Mouse (Mus musculus): ENCODE data around the gene Tctn1. TPM values are rescaled to one million over a fixed set of nuclear protein-coding genes. Genes with fewer than 3 reads are reported as not detected.

The Tctn1 gene
- total and polyA plus RNA-seq, 3 experiments = 3.8 to 6.0 TPM; not detected in 1

DNA sequence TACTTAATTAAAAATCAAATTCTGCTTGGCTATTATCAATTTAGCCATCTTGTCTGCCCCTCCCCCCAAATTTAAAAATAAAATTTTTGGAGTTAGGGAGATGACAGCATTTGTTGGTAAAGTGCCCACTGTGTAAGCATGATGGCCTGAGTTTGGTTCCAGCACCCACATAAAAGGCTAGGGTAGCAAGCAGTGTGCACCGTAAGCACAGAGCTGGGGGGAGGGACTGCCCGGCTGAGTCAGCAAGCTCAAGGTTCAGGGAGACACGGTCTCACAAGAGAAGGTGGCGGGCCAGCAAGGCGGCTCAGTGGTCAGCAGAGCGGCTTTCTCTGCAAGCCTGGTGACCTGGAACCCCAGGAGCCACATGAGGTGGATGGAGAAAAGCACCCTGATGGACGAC lies 41.2 kb upstream of the Tctn1 start:
- no peaks in the 10 kb centered on the region for H3K4me1 ChIP-seq (ENCODE audit: control insufficient read depth in 1 of 2, insufficient read depth in 2 of 2, low read length in 2 of 2)
- TF ChIP-seq E2F4 (IDR thresholded peaks at IDR 0.05; ENCODE audit: borderline replicate concordance, low read depth, low read length) (no peak), USF1 (IDR thresholded peaks at IDR 0.05; ENCODE audit: low read depth, low read length) (no peak), EP300 (IDR thresholded peaks at IDR 0.05; ENCODE audit: low read depth in 1 of 2, low read length in 2 of 2) (no peak), TBP (IDR thresholded peaks at IDR 0.05; ENCODE audit: low read depth, low read length) (no peak), MYB (IDR thresholded peaks at IDR 0.05; ENCODE audit: low read depth, low read length) (no peak), ZMIZ1 (IDR thresholded peaks at IDR 0.05; ENCODE audit: low read depth, low read length) (no peak), MAZ (IDR thresholded peaks at IDR 0.05; ENCODE audit: low read depth, low read length) (no peak), MAX (IDR thresholded peaks at IDR 0.05; ENCODE audit: low read length) (no peak), NRF1 (IDR thresholded peaks at IDR 0.05; ENCODE audit: insufficient read depth, low read depth, low read length, poor library complexity, severe bottlenecking) (no peak), ETS1 (IDR thresholded peaks at IDR 0.05; ENCODE audit: low read depth, low read length) (no peak), CTCF (IDR thresholded peaks at IDR 0.05 in 2 of 3, conservative IDR thresholded peaks at IDR 0.05 in 1 of 3; ENCODE audit: control insufficient read depth in 1 of 3, insufficient read depth in 1 of 3, low read depth in 2 of 3, low read length in 3 of 3, poor library complexity in 1 of 3, severe bottlenecking in 1 of 3) (no peak), ZKSCAN1 (IDR thresholded peaks at IDR 0.05; ENCODE audit: low read depth, low read length) (no peak), ZC3H11A (IDR thresholded peaks at IDR 0.05; ENCODE audit: low read depth, low read length) (no peak), BHLHE40 (IDR thresholded peaks at IDR 0.05; ENCODE audit: borderline replicate concordance, low read depth, low read length) (no peak), ZNF384 (IDR thresholded peaks at IDR 0.05; ENCODE audit: low read depth, low read length) (no peak), GABPA (IDR thresholded peaks at IDR 0.05; ENCODE audit: low read depth, low read length) (no peak), MEF2A (IDR thresholded peaks at IDR 0.05; ENCODE audit: extremely low read depth, insufficient replicate concordance, low read depth, low read length, poor library complexity, severe bottlenecking) (no peak), KAT2A (conservative IDR thresholded peaks at IDR 0.05; ENCODE audit: low read depth, low read length) (no peak)
- H3K27ac ChIP-seq (ENCODE audit: control insufficient read depth, low read depth, low read length) = no peak overlapping the region
- H3K79me2 ChIP-seq (ENCODE audit: control insufficient read depth, insufficient read depth, low read length, poor library complexity) = peaks cover 20% of the 10 kb centered on the region; the same call in 1 of the 2 replicates
- H3K36me3 ChIP-seq (ENCODE audit: control insufficient read depth in 1 of 2, insufficient read depth in 2 of 2, low read length in 2 of 2) = peaks cover 0 to 2% of the 10 kb centered on the region in 2 experiments; a peak in 2 of 4 replicates
- DNase-seq (ENCODE audit: low read depth, low spot score) = no peak
- no peak overlapping the region for H3K9ac ChIP-seq (ENCODE audit: control insufficient read depth, low read depth, low read length, poor library complexity, severe bottlenecking)
- H3K9me3 ChIP-seq (replicated peaks; ENCODE audit: insufficient read depth, low read length) = no peaks in the 10 kb centered on the region
- no peaks in the 10 kb centered on the region for H3K27me3 ChIP-seq (ENCODE audit: control insufficient read depth in 1 of 2, insufficient read depth in 2 of 2, low read length in 2 of 2)
- no peak overlapping the region for H3K4me3 ChIP-seq (ENCODE audit: control insufficient read depth in 1 of 2, insufficient read depth in 1 of 2, low read depth in 2 of 2, low read length in 2 of 2)

DNA sequence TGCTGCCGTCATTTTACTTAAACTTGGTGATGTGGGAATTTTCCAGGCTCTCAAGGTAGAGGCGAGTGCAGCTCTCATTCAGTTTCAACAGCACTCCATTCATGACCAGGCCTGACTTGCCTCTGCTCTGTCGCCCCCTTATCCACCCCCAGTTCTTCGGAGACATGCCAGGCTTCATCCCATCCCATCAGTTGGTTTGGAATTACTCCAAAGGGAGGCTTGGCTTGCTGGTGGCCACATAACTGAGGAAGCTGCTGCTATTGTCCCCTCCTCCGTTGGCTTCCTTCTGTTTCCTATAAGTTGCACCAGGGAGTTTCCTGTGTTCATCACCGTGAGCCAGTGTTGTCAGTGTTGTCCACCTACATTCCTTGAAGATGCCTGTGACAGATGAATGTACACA lies 40.3 kb upstream of the Tctn1 start:
- H3K4me1 ChIP-seq (ENCODE audit: control insufficient read depth in 1 of 2, insufficient read depth in 2 of 2, low read length in 2 of 2) = no peaks in the 10 kb centered on the region
- no peak overlapping the region for H3K9ac ChIP-seq (ENCODE audit: control insufficient read depth, low read depth, low read length, poor library complexity, severe bottlenecking)
- TF ChIP-seq GATA1 (IDR thresholded peaks at IDR 0.05; ENCODE audit: low read depth, low read length) = no peak
- no peak for TF ChIP-seq KAT2A (conservative IDR thresholded peaks at IDR 0.05; ENCODE audit: low read depth, low read length)
- TF ChIP-seq TBP (IDR thresholded peaks at IDR 0.05; ENCODE audit: low read depth, low read length) = no peak
- no peak for TF ChIP-seq ZNF384 (IDR thresholded peaks at IDR 0.05; ENCODE audit: low read depth, low read length)
- TF ChIP-seq MEF2A (IDR thresholded peaks at IDR 0.05; ENCODE audit: extremely low read depth, insufficient replicate concordance, low read depth, low read length, poor library complexity, severe bottlenecking) = no peak
- no peak for TF ChIP-seq SMC3 (IDR thresholded peaks at IDR 0.05; ENCODE audit: low read depth, low read length)
- no peak for TF ChIP-seq E2F4 (IDR thresholded peaks at IDR 0.05; ENCODE audit: borderline replicate concordance, low read depth, low read length)
- TF ChIP-seq MAZ (IDR thresholded peaks at IDR 0.05; ENCODE audit: low read depth, low read length) = no peak
- TF ChIP-seq RCOR1 (IDR thresholded peaks at IDR 0.05; ENCODE audit: low read depth, low read length) = no peak
- no peak for TF ChIP-seq USF2 (IDR thresholded peaks at IDR 0.05; ENCODE audit: borderline replicate concordance in 1 of 2, insufficient read depth in 1 of 2, low read depth in 1 of 2, low read length in 2 of 2)
- no peak for TF ChIP-seq HCFC1 (IDR thresholded peaks at IDR 0.05; ENCODE audit: low read depth, low read length)
- TF ChIP-seq TAL1 (IDR thresholded peaks at IDR 0.05; ENCODE audit: low read length) = no peak
- no peak for TF ChIP-seq MAFK (IDR thresholded peaks at IDR 0.05; ENCODE audit: borderline replicate concordance, low read depth, low read length)
- TF ChIP-seq ZC3H11A (IDR thresholded peaks at IDR 0.05; ENCODE audit: low read depth, low read length) = no peak
- no peak for TF ChIP-seq NELFE (IDR thresholded peaks at IDR 0.05; ENCODE audit: low read depth, low read length)
- no peak for TF ChIP-seq CTCF (IDR thresholded peaks at IDR 0.05 in 2 of 3, conservative IDR thresholded peaks at IDR 0.05 in 1 of 3; ENCODE audit: control insufficient read depth in 1 of 3, insufficient read depth in 1 of 3, low read depth in 2 of 3, low read length in 3 of 3, poor library complexity in 1 of 3, severe bottlenecking in 1 of 3)
- no peak for TF ChIP-seq TCF12 (IDR thresholded peaks at IDR 0.05; ENCODE audit: low read depth, low read length)
- TF ChIP-seq MXI1 (IDR thresholded peaks at IDR 0.05; ENCODE audit: low read depth, low read length) = no peak
- TF ChIP-seq ELF1 (IDR thresholded peaks at IDR 0.05; ENCODE audit: low read depth, low read length) = no peak
- no peaks in the 10 kb centered on the region for H3K27me3 ChIP-seq (ENCODE audit: control insufficient read depth in 1 of 2, insufficient read depth in 2 of 2, low read length in 2 of 2)
- H3K36me3 ChIP-seq (ENCODE audit: control insufficient read depth in 1 of 2, insufficient read depth in 2 of 2, low read length in 2 of 2) = no peaks in the 10 kb centered on the region; a peak in 1 of 4 replicates
- peaks cover 25% of the 10 kb centered on the region; the same call in 1 of the 2 replicates for H3K79me2 ChIP-seq (ENCODE audit: control insufficient read depth, insufficient read depth, low read length, poor library complexity)
- DNase-seq (ENCODE audit: low read depth, low spot score) = no peak
- H3K27ac ChIP-seq (ENCODE audit: control insufficient read depth, low read depth, low read length) = no peak overlapping the region
- no peak overlapping the region for H3K4me3 ChIP-seq (ENCODE audit: control insufficient read depth in 1 of 2, insufficient read depth in 1 of 2, low read depth in 2 of 2, low read length in 2 of 2)
- H3K9me3 ChIP-seq (replicated peaks; ENCODE audit: insufficient read depth, low read length) = no peaks in the 10 kb centered on the region

All from MEL (cell line).